Mouse (Mus musculus) liver, embryonic 14 days (tissue): ENCODE results near the gene Gm17584. TPM values are rescaled to one million over a fixed set of nuclear protein-coding genes. Genes with fewer than 3 reads are reported as not detected.

ENCODE experiments used
- polyA plus RNA-seq: library from polyadenylated mRNA; depleted of rRNA; stranded (reverse); fragments of >200 nt; gene quantifications from 2 replicates; pipeline ENCODE4 v1.2.3, GENCODE M21; 2012; rRNA removed

The Gm17584 gene
- not detected in 2 replicates for polyA plus RNA-seq

GRCm38 (mm10) chrX:124500263-124500662 lies at the start of gene Gm17584:
Gene Gm17584, plus strand, starts transcription at chrX:124500563.

Other genes starting within 250 kb of the Gm17584 start
- not detected in 2 replicates for gene Gm17469, start 129.3 kb downstream of the Gm17584 start, polyA plus RNA-seq